Mouse (Mus musculus) cerebellum, adult 9-11 months (tissue): ENCODE results near the gene Mcub.

Source experiments
- DNase-seq: peaks from one replicate; pipeline ENCODE4 v3.0.0; 2022

The Mcub gene

DNA sequence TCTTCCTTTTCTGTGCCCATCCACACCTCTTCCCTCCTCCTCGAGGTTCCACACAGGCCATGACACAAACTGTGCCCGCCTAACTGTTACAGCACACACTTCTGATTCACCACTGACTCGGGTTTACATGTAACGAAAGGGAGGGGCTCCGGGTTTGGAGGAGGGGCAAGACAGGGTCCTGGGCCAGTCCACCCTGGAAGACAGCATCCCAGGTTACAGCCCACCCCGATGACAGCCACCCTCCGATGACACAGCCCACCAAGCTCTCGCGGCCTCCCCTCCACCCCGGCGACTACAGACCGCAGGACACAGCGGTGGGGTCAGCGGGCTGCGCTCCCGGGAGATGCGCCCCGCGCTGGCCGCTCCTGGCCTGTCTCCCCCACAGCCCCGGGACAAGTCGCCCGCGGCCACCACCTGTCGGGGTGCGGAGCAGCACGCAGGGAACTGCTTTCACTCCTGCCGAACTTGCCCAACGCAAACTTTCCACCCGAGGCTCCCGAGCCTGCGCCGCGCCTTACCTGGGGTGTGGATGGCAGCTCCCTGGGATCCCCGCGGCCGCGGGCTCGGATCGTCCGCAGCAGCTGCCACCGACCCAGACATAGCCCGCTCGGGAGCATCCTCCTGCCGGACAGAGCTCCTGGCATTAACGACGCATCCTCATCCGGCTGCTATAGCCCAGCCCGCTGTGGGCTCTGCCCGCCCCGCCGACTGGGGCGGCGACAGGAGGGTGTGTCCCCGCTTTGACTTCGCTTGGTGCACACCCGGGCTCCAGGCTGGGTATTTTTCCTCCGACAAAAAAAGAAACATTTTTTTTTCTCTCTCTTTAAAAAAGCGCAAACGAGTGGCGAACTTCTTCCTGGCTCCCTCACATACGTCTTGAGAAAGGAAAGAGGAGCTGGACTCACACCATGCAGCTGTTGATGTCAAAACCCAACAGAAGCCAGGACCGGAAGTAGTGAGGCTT, at the start of gene Mcub:
Mcub (minus strand) TSS at position 775 of the 964 bp plus-strand sequence.
- DNase-seq, result no peak

DNA sequence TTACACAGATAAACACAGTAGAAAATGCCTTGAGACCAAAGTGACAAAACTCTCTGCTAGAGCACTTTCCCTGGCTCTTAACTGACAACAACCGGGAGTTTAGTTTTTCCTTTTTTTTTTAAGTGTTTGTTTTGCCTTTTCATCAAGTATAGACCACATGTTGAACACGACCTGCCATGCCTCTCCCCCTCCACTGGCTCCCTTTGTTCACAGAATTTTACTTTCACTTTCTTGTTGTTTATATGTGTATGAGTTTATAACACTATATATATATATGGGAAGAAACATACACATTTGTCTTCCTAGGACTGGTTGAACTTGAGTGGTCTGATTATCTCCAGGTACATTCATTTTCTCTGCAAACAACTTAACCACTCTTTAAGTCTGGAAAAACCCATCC, 42.9 kb upstream of the Mcub start:
- no peak for DNase-seq

DNA sequence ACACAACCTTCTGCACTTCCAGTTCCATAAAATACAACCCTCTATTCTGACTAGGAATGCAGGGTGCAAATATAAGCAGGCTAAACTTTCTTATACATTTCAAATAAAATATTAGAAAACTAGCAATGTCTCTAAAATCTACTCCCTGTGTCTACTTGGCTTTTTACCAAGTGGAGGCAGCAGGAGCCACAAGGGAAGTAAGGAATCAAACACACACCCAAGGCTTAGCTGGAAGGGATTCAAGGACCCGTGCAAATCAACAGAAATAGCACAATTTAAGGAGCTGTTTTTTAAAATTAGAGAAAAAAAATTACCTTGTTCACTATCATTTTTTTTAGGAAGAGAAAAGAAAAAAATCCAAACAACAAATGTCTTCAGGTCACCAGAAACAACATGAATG, 41.2 kb upstream of the Mcub start:
- no peak for DNase-seq

DNA sequence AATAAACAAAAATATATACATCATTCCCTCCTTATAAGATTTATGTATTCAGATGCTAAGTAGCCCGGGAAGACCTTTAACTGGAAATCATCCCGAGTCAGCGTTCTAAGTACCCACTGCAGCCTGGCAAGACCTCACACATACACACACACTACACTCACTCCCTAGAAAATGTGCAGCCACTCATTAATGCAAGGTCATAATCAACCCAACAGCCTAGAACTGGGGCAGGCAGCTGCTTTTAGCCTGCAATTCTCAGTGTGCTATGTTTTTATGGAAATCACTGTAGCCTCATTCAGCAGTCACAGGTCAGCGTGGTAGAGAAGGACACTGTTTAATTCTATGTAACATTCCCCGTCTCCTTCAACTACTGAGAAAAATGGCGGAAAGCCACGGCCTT, 36.1 kb upstream of the Mcub start:
- no peak for DNase-seq

DNA sequence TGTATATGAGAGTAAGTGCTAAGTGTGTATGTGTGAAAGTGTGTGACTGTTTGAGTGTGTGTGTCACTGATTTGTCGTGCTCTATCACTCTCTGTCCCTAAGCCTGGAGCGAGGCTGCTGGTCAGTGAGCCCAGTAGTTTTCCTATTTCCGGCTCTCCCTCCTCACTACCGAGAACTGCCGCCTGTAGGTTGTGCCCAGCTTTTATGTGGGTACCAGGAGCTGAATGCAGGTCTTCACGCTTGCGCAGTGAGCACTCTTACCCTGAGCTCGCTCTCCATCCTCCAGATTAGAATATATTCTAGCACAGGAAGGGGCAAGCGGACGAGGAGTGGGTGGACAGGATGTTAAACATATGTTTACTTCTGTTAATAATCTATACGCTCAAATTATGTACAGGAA, 30.9 kb upstream of the Mcub start:
- no peak for DNase-seq

DNA sequence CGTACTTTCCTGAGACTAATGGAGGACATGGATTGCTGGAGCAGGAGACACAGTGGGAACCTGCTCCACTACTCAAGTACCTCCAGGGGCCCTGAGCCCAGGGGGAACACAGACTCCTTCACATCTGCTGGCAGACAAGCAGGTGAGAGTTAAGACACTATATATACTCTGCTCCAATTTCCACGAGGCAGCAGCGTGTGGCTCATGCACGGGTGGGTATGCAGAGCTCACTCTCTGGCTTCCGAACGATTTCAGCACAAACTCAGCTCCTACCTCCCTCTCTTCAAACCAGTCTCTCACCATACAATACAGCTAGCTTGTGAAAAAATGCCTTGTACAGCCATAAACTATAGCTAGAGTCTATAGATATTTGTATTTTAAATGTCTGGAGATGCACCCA, 28.5 kb upstream of the Mcub start:
- no peak for DNase-seq

DNA sequence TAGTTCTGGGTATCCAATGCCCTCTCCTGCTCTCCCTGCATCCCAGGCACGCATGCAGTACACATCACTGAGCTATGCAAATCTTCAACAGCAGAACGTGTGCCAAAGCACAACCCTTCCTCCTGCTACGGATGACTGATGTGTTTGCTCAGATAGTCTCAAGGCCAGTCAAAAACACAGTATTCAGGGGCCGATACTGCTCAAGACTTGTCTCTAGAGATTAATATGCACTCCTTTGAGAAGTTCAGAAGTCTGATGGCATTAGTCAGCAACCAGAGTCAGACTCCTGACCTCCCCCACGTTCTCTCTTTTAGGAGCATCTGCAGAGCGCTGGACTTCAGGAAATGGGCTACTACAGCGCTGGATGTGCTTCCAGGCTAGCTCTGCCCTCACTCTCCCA, 28.0 kb upstream of the Mcub start:
- DNase-seq, result no peak

DNA sequence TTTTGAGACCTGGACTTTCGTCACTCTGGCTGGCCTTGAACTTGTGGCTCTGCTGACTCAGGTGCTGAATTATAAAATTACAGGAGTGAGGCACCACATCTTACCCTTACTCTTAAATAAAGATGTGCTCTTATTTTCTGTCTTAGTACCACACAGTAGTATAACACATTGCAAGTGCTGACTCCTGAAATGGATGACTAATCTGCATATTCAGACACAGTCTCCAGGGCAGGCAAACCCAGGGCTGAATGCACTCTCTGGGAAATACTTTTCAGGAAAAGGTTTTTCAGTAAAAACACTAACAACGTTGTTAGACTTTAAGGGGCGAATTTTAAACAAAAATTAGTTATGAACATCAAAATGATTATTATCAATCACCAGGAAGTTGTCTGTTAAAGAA, 27.3 kb upstream of the Mcub start:
- DNase-seq, result no peak

DNA sequence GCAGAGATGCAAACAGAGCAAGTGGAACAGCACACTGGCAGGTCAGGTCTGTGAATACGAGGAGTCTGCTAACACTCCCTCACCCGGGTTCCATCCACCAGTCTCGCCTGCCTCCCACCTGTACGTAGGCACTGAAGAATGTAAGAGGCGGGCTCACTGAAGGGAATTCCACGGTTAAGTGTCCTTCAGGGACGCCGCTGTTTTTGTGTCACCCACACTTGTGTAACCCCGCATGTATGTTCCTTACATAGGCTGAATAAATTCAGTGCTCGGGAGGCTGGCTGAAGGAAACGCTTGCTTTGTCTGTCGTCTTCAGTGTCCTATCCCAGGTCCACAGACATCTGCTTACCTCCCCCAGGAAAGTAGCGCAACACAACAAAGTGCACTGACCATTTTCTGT, 17.3 kb upstream of the Mcub start:
- no peak for DNase-seq

DNA sequence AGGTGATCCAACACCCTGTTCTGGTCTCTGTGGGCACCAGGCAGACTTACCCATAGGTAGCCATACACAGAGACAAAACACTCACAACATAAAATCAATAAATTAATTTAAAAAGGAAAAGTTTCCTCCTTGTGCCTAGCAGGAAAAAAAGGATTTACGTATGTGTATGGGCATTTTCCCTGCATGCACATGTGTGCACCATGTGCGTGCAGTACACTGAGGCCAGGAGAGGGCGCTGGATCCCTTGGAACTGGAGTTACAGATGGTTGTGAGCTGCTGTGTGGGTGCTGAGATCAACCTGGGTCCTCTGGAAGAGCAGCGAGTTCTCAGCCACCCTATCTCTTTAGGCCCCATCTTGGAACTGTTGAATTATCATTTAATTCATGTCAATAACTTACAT, 15.3 kb upstream of the Mcub start:
- DNase-seq, result no peak

DNA sequence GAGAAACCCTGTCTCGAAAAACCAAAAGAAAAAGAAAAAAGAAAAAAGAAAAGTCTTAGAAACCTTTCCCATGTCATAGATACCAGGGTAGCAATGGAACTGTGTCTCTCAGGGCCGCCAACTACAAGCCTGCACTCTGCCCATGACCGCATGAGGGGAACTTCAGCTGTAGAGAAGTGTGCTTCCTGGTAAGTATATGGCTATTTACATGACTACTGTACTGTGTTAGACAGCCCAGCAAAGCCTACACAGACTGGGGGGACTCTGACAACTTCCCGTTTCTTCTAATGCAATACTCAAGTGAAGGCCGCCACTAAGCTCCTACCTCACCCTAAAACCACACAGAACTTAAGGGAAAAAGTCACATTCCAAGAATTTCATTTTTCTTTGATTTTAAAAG, 14.8 kb upstream of the Mcub start:
- DNase-seq, result no peak

DNA sequence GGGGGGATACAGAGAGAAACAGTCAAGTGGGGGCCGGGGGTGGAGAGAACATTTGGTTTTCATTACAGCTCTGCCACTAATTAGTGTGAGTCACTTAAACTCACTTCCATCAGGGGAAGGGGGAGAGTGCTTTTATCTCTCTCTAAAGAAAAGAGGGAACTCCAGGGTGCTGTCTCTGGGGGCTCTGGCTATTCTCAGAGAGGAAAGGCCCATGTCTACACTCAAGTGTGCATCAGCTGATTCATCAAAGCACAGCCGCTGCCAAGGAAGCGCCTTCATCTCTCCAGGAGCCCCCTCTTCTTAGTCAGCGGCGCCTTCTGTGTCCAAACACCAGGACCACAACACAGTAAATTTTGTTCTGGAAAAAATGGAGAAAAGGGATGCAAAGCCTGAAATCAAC, 12.3 kb upstream of the Mcub start:
- no peak for DNase-seq

DNA sequence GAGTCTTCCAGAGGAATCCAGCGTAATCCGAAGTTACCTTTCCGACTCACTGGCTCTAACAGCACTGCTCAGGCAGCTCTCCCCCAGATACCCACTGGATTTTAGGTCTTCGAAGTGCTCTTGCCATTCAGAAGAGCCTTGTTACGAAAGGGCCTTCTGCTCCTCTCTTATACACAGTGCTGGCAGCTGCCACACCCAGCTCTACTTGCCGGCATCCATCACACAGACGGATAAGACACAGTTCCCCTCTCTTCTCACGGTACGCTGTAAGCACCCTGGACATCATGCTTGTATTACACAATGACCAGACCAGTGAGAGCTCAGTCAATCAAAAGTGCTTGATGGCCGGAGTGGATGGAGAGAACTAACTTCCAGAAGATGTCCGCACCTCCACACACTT, 11.8 kb upstream of the Mcub start:
- no peak for DNase-seq

DNA sequence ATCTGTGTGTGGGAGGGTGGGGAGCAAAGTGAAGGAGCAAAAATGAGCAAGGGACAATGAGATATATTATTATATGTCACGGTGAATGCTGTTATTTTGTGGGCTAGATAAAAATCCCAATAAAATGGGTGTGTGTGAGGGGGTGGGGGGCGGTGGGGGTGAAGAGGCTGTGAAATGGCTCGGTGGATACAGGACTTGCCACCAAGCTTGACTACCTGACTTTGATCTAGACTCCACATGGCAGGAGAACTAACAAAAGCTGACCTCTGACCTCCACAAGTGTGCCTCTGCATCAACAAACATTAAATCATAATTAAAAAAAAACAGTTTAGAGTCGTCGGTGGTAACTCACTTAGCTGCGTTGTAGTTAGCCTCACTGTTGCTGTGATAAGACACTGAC, 9.5 kb upstream of the Mcub start:
- no peak for DNase-seq

DNA sequence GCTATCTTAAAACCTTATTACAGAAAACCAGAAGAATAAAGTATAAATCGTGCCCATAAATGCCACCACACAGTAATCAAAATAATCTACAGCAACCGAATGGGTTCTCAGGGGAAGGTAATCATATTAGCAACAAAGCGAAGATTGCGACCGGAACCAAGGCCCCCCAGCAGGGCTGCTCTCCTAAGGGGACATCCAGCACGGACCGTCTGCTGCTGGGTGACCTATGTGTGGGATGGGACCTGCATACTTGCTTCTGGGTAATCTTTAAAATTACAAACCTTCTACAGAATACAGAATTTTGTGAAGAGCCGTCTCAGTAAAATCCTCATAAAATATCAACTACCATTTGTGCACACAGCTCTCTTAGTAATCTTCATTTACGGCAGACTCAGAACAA, 8.7 kb upstream of the Mcub start:
- no peak for DNase-seq

DNA sequence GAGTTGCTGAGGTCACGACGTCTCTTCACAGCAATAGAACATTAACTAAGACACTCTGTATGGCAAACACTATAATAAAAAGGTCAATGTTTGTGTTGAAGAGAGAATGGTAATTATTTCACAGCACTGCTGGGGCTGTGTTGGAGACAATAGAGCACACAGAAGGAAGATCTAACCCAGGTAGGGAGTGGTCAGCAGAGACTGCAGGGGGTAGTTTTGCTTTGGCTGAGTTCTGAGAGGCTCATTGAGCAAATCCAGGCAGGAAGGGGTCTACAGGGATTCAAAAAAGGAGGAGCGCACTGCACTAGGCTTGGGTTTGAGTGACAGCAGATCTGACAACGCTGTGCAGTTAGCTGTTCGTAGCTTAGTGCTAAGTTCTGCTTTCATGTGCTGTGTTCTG, 6.3 kb upstream of the Mcub start:
- no peak for DNase-seq

DNA sequence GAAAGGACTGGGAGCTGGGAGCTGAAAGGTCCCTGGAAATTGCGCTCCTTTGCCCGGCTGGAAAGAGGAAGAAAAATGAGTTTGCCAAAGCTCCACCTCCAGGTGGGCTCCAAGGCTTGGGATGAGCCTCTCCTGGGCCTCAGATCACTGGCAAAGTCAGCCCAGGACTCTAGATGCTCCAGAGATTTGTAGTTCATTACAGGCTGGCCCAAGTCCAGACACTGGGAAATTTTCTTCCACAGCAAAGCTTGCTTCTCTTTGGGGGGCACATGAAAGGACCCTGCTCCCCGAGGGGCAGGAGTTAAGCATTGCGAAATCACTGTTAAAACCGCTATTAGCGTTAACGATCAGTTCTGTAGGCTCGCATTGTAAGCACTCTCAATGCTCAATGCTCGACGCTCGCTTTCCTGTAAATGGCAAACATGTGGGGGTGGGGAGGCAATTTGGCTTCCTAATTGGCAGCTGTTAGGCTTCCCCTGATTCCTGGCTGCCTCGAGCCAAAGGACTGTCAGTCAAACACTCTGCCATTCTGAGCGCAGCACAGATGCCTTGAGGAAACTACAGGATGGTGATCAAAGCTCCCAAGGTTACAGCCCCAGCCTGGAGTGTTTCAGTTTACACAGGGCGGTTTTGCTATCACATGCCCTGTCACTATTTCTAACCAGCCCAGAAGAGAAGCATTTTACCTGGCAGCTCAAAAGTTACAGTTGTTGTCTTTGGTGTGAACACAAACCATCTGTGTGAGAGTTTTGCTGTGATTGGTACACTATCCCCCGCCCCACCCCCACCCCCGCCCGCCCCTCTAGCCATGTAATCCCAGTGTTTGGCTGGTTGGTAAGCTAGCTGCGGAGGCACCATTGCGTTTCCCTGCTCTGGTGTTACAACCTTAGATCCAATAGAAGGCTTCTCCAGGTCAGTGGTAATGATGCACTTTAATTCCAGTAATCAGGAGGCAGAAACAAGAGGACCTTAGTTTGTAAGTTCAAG, 816 bp upstream of the Mcub start:
- DNase-seq, result no peak

DNA sequence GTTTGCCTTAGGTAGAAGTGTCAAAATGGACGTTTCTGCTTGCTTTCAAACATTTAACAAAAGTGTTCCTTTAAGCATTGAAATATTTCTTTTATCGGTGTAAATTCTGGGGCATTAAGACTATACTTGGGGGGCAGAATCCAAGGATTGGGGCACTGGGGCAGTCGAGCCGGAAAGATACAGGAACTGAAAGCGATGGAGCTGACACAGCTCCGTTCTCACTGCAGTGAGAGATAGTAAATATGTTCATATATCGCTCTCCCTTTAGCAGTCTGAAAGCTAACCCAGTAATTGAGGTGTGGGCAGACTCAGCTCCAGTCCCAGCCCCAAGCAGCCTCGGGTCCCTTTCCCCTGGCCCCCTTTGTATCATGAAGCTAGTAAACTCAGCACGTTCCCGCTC, 975 bp downstream of the Mcub start:
- no peak for DNase-seq

DNA sequence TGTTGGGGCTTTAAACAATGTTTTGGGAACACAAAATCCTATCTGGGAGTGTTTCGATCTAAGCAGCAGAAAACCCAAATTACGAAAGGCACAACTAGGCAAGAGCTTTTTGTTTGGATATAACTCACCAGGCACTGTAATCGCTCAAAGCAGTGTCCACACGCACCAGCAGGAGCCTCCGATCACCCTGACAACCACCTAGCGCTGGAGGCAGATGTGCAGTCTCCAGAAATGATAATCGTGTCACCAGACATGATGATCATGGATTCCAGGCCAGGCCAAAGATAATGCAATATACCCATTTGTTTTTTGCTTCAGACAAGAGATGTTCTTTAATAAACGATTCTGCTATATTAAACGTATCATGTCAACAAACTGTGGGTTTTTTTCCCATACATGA, 2.1 kb downstream of the Mcub start:
- no peak for DNase-seq

DNA sequence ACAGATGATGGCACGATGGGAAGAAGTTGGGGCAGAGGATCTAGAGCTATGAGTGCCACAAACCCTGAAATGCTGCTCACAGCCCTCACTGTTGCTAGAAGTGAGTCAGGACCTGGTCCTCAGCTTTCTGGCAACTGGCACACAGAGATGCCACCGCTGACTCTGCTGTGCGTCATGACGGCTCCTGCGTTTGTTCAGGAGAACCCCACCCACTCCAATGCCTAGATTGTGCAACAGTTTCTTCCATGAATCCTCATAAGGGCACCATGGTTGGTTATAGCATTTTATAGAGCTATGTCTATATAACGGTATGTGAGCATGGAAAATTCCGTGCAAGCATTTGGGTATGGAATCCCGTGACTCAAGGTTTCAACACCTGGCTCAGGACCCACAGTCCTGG, 5.3 kb downstream of the Mcub start:
- DNase-seq, result no peak

DNA sequence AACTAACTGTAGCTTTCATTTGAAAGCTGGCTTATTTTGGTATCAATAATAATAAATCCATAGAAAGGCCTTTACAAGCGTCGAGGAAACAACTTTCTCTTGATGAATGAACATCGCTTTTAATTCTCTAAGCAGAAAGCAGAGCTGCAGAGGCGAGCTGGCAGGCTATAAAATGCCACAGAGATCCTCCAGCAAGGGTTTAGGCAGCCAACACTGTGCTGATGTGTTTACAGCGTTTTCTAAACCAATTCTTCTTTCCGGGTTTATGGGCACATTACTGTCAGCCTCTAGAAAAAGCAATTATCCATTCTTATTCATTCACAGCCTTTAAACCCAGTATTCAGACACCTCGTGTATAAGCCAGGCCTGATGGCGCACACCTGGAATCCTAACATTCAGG, 7.5 kb downstream of the Mcub start:
- DNase-seq, result no peak

DNA sequence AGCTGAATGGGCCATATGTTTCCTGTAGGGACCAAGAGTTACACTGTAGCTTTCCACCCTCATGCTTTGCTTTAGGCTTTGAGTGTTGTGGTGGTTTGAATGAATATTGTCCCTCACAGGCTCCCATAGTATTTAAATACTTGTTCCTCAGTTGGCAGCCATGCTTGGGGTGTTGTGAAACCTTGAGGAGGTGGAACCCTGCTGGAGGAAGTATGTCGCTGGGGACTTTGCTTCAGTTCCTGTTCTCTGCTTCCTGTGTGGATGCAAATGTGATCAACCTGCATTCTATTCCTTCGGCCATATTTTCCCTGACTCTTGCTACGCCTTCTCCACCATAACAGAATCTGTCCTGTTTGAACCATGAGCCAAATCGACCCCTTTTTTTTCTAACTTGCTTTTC, 16.7 kb downstream of the Mcub start:
- no peak for DNase-seq

DNA sequence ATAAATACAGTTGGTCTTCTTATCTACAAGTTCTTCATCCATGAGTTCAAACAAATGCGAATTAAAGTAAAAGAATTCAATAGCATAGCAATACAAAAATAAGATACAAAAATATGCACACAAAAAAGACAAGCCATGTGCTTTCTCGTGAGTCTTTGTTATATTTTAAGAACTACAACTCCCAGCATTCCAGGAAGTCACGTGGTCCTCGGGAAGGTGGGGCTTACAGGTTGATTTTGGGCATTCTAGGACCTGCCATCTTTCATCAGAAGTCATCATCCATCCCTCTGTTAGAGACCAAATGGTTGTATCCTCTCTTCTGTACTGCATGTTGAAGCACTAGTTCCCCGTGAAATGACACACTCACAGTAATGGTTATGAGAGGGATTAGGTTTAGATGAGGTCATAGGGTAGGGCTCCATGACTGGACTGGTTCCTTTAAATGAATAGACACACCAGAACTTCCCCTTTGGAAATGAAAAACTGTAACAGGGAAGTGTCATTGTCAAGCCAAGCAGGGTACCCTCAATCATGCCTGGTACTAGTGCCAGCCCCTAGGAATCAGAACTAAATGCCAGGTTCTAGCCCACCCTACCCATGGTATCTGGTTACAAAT, 20.7 kb downstream of the Mcub start:
- no peak for DNase-seq

DNA sequence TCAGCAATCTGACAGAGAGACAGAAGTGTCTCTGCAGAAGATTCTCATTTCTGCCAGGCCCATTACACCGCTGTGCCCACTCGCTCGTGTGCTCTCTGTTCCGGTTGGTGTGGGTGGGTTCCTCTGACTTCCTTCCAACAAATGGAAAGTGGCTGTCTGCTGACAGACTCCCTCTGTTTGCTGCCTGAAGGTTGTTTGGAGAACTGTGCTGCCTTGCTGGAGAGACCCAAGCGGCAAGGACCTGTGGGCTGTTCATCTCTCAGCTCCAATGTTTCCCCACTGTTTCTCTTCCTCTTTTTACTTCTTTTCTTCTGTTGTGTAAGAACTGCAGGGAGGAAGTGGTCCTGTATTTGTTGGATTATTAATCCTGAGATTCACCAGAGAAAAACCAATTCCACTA, 21.6 kb downstream of the Mcub start:
- no peak for DNase-seq
